ENCODE assay signal across 18 mouse cellular contexts in the genomic region with DNA sequence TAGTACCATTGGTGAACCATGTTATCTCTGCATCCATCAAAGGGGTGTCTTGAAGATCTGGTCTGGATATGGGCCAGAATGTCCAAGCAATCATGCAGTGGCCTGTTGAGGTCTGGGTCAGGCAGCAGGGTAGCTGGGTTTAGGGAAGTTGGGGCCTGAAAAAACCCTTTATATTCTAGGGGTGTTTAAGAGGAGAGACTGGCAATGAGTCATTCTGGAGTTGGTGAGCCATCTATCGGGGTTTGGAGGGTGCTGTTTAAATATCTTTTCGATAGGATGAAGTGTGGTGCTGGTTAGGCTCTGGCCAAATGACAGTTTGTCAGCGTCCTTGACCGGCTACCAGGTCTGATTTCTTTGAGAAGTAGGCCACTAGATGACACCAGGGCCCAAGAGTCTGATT. TPM values are rescaled to one million over a fixed set of nuclear protein-coding genes. Genes with fewer than 3 reads are reported as not detected.
DNase-seq lines count a peak whose midpoint lies in the region; ATAC-seq and TF ChIP-seq lines count a peak whose summit lies in the region.
"Had no signal": no experiment of that assay in that cellular context is flagged by ENCODE, and none has a peak within 500 bp of the region (broad histone marks: within the 10 kb centered on the region; RNA-seq: fewer than 3 reads in every experiment).

No protein-coding gene starts in this region.

- ATAC-seq in forebrain, embryonic 14.5 days, result no peak
- no peak for ATAC-seq in forebrain, postnatal 0 days
- no peak for ATAC-seq in liver, embryonic 13.5 days (ENCODE audit: low read depth)
- ATAC-seq: intestine, embryonic 16.5 days; lung, postnatal 0 days had no signal

- no peak overlapping the region for H3K4me2 ChIP-seq in forebrain, embryonic 14.5 days (ENCODE audit: low read length)
- H3K4me2 ChIP-seq in forebrain, postnatal 0 days (ENCODE audit: low read depth), result no peak overlapping the region
- H3K4me2 ChIP-seq in liver, embryonic 13.5 days, result peak overlapping the region; percentile 87
- H3K4me2 ChIP-seq: midbrain, embryonic 11.5 days had no signal

- no peak for TF ChIP-seq CTCF in forebrain, postnatal 0 days (IDR thresholded peaks at IDR 0.05; ENCODE audit: low read depth)

- peak; percentile 63 for DNase-seq in adrenal gland, adult 2 months
- no peak for DNase-seq in adrenal gland, postnatal 10 days
- DNase-seq in forebrain, embryonic 14.5 days (ENCODE audit: low spot score), result no peak
- DNase-seq in forebrain, postnatal 0 days, result no peak
- peak; percentile 81 for DNase-seq in 416B (ENCODE audit: low read depth)
- no peak for DNase-seq in liver, embryonic 13.5 days
- DNase-seq in B cell, adult 2 months, result no peak
- no peak for DNase-seq in kidney, adult 9 months
- DNase-seq: cerebellum, postnatal 36 days; kidney, postnatal 25 days; thymus, postnatal 25 days had no signal

- no peak overlapping the region for H3K27ac ChIP-seq in forebrain, embryonic 14.5 days (ENCODE audit: low read depth, low read length)
- H3K27ac ChIP-seq in forebrain, postnatal 0 days (ENCODE audit: low read depth, low read length), result no peak overlapping the region
- 0 out of 2 replicates have a peak overlapping the region, but pooled peaks have one; percentile 25 for H3K27ac ChIP-seq in liver, embryonic 13.5 days
- H3K27ac ChIP-seq: embryonic facial prominence, embryonic 13.5 days; hindbrain, embryonic 13.5 days; stomach, embryonic 15.5 days had no signal

- no peak overlapping the region for H3K4me3 ChIP-seq in forebrain, embryonic 14.5 days (ENCODE audit: low read depth, low read length)
- no peak overlapping the region for H3K4me3 ChIP-seq in forebrain, postnatal 0 days (ENCODE audit: low read depth, low read length)
- H3K4me3 ChIP-seq in liver, embryonic 13.5 days (replicated peaks), result peak overlapping the region; percentile 89
- H3K4me3 ChIP-seq: embryonic facial prominence, embryonic 13.5 days; stomach, embryonic 15.5 days had no signal

- H3K9me3 ChIP-seq in forebrain, embryonic 14.5 days (replicated peaks; ENCODE audit: control insufficient read depth, low read length), result no peaks in the 10 kb centered on the region
- no peaks in the 10 kb centered on the region for H3K9me3 ChIP-seq in forebrain, postnatal 0 days (ENCODE audit: low read length)
- no peaks in the 10 kb centered on the region for H3K9me3 ChIP-seq in liver, embryonic 13.5 days (replicated peaks)
- H3K9me3 ChIP-seq: embryonic facial prominence, embryonic 13.5 days; hindbrain, embryonic 13.5 days; stomach, embryonic 15.5 days had no signal

- no peaks in the 10 kb centered on the region for H3K27me3 ChIP-seq in forebrain, embryonic 14.5 days (replicated peaks; ENCODE audit: control insufficient read depth, insufficient read depth, low read length)
- H3K27me3 ChIP-seq in forebrain, postnatal 0 days (ENCODE audit: insufficient read depth, low read length), result no peaks in the 10 kb centered on the region
- no peaks in the 10 kb centered on the region for H3K27me3 ChIP-seq in liver, embryonic 13.5 days
- H3K27me3 ChIP-seq: embryonic facial prominence, embryonic 13.5 days; hindbrain, embryonic 13.5 days; stomach, embryonic 15.5 days had no signal

- peaks cover 17% of the 10 kb centered on the region for H3K4me1 ChIP-seq in forebrain, embryonic 14.5 days (ENCODE audit: control insufficient read depth, insufficient read depth, low read length)
- peaks cover 9% of the 10 kb centered on the region; the same call in 1 of the 2 replicates for H3K4me1 ChIP-seq in forebrain, postnatal 0 days (ENCODE audit: insufficient read depth)
- peaks cover 74% of the 10 kb centered on the region for H3K4me1 ChIP-seq in liver, embryonic 13.5 days (replicated peaks)

- H3K36me3 ChIP-seq in forebrain, embryonic 14.5 days (ENCODE audit: control insufficient read depth, insufficient read depth, low read length), result peaks cover 3% of the 10 kb centered on the region; the same call in 1 of the 2 replicates
- no peaks in the 10 kb centered on the region for H3K36me3 ChIP-seq in forebrain, postnatal 0 days (ENCODE audit: insufficient read depth)
- peaks cover 32% of the 10 kb centered on the region for H3K36me3 ChIP-seq in liver, embryonic 13.5 days
- H3K36me3 ChIP-seq: hindbrain, embryonic 13.5 days; stomach, embryonic 15.5 days had no signal

- 0 out of 2 replicates have a peak overlapping the region, but pooled peaks have one; percentile 0 for H3K9ac ChIP-seq in forebrain, embryonic 14.5 days (ENCODE audit: low read length)
- no peak overlapping the region for H3K9ac ChIP-seq in forebrain, postnatal 0 days
- H3K9ac ChIP-seq in liver, embryonic 13.5 days, result peak overlapping the region; percentile 95
- H3K9ac ChIP-seq: embryonic facial prominence, embryonic 13.5 days; stomach, embryonic 15.5 days had no signal

- WGBS in forebrain, embryonic 14.5 days, result 98% methylated on average over 4 of the region's 4 CpGs
- WGBS in forebrain, postnatal 0 days, result 95% methylated on average over 4 of the region's 4 CpGs
- WGBS in liver, embryonic 13.5 days (ENCODE audit: insufficient replicate concordance), result 80% methylated on average over 4 of the region's 4 CpGs

RNA-seq across cellular contexts. Expression of gene Numa1, which starts 2.0 kb away (rescaled TPM):
- total RNA-seq in adrenal gland, adult 2 months (2021), result 100 to 1,000 TPM; 167 to 176 TPM
- polyA plus RNA-seq in adrenal gland, adult 2 months (2012; rRNA removed), result 89.3 and 96.6 TPM in 2 replicates
- total RNA-seq in adrenal gland, postnatal 10 days (2021), result 100 to 1,000 TPM; 117 to 151 TPM
- polyA plus RNA-seq in forebrain, embryonic 14.5 days (2014; fragmentation: Nextera tagmentation; extraction: Ambion mirVana), result 72.4 and 74.4 TPM in 2 replicates
- 58.3 and 74.2 TPM in 2 replicates for total RNA-seq in forebrain, postnatal 0 days (2014; rRNA removed)
- 18.1 and 24.3 TPM in 2 replicates for polyA plus RNA-seq in forebrain, postnatal 0 days (2015; fragmentation: Nextera tagmentation; extraction: Ambion mirVana)
- 24.5 and 30.7 TPM in 2 replicates for polyA plus RNA-seq in liver, embryonic 13.5 days (2015; fragmentation: Nextera tagmentation; extraction: Ambion mirVana)

RNA-seq across cellular contexts. Expression of gene Lrrc51, which starts 2.3 kb away (rescaled TPM):
- total RNA-seq in adrenal gland, adult 2 months (2021), result 10 to 100 TPM; 11.7 to 17.3 TPM
- polyA plus RNA-seq in adrenal gland, adult 2 months (2012; rRNA removed), result 9.4 and 10.3 TPM in 2 replicates
- total RNA-seq in adrenal gland, postnatal 10 days (2021), result 1 to 10 TPM; 8.4 TPM
- 9.6 and 12.9 TPM in 2 replicates for polyA plus RNA-seq in forebrain, embryonic 14.5 days (2014; fragmentation: Nextera tagmentation; extraction: Ambion mirVana)
- 4.8 and 5.4 TPM in 2 replicates for total RNA-seq in forebrain, postnatal 0 days (2014; rRNA removed)
- polyA plus RNA-seq in forebrain, postnatal 0 days (2015; fragmentation: Nextera tagmentation; extraction: Ambion mirVana), result 9.1 and 10.6 TPM in 2 replicates
- polyA plus RNA-seq in liver, embryonic 13.5 days (2015; fragmentation: Nextera tagmentation; extraction: Ambion mirVana), result 2.1 TPM in 2 replicates

RNA-seq across cellular contexts. Expression of gene Tomt, which starts 29.8 kb away (rescaled TPM):
- total RNA-seq in adrenal gland, adult 2 months (2021), result not detected
- not detected in 2 replicates for polyA plus RNA-seq in adrenal gland, adult 2 months (2012; rRNA removed)
- under 1 TPM in 1 of 2 experiments, not detected in 1; 0.12 TPM for total RNA-seq in adrenal gland, postnatal 10 days (2021)
- 0.18 and 0.36 TPM in 2 replicates for polyA plus RNA-seq in forebrain, embryonic 14.5 days (2014; fragmentation: Nextera tagmentation; extraction: Ambion mirVana)
- not detected in 2 replicates for total RNA-seq in forebrain, postnatal 0 days (2014; rRNA removed)
- 0.27 and 0.34 TPM in 2 replicates for polyA plus RNA-seq in forebrain, postnatal 0 days (2015; fragmentation: Nextera tagmentation; extraction: Ambion mirVana)
- polyA plus RNA-seq in liver, embryonic 13.5 days (2015; fragmentation: Nextera tagmentation; extraction: Ambion mirVana), result 0.15 and 0.21 TPM in 2 replicates
- total RNA-seq: layer of hippocampus, postnatal 25 days had no signal

RNA-seq across cellular contexts. Expression of gene Lamtor1, which starts 30.3 kb away (rescaled TPM):
- total RNA-seq in adrenal gland, adult 2 months (2021), result 100 to 1,000 TPM; 106 to 131 TPM
- polyA plus RNA-seq in adrenal gland, adult 2 months (2012; rRNA removed), result 298 TPM in 2 replicates
- total RNA-seq in adrenal gland, postnatal 10 days (2021), result 100 to 1,000 TPM; 116 to 126 TPM
- polyA plus RNA-seq in forebrain, embryonic 14.5 days (2014; fragmentation: Nextera tagmentation; extraction: Ambion mirVana), result 181 and 201 TPM in 2 replicates
- total RNA-seq in forebrain, postnatal 0 days (2014; rRNA removed), result 96.3 and 105 TPM in 2 replicates
- polyA plus RNA-seq in forebrain, postnatal 0 days (2015; fragmentation: Nextera tagmentation; extraction: Ambion mirVana), result 176 and 205 TPM in 2 replicates
- polyA plus RNA-seq in liver, embryonic 13.5 days (2015; fragmentation: Nextera tagmentation; extraction: Ambion mirVana), result 75.2 and 76.5 TPM in 2 replicates

Comparison
In these comparisons a context has a peak if more than half of its experiments do, and no peak if none do; other contexts are left out.
1. DNase-seq: peak in adrenal gland, adult 2 months (single experiment) and 416B (single experiment); none in adrenal gland, postnatal 10 days (single experiment), forebrain, embryonic 14.5 days (single experiment), forebrain, postnatal 0 days (single experiment), liver, embryonic 13.5 days (single experiment), B cell, adult 2 months (0 of 2) and kidney, adult 9 months (single experiment).